Mouse (Mus musculus) left cerebral cortex, adult 9 months (tissue): ENCODE measurements around the gene Mmp14.

ENCODE experiments used
- DNase-seq, 2 experiments: peaks; one replicate each; pipeline ENCODE4 v3.0.0; 2022; ENCODE audit warnings: low spot score in 2 of 2

Mmp14 gene

DNA sequence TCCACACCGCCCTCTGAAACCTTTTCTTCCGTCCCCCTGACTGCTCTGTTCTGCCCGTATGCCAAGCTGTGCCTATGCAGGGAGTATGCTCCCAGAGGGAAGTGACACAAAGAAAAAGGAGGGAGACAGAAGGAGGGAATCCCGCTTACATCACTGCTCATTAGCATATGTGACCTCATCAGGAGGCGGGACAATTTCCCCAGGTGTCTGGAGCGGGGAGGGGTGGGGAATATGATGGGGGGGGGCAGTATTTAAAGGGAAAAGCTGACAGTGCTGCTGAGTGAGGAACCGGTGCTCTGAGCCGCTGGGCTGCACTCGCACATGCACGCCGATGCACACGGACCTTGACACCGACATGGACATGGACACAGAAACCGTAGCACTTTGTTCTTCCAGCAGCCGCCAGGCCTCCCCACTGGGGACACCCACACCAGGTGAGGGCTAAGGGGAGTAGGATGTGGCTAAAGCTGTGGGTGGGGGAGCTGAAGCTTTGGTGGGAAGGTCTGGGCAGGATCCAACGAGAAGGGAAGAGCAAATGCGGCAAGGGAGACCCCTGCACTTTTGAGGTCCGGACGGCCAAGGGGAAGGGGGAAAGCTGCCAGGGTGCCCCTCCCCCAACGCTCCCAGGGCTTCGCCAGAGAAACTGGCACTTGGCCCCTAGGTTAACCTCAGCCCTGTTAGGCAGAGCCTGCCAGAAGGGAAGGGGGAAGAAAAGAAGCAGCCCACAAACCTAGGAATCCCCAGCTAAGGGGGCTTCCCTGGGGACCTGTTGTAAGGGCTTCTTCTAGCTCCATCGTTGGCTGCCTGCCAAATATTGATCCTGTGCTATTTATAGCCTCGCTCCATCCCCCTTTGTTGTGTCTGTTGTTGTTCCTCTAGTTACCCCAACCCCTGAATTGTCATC lies 44.8 kb downstream of the Mmp14 start, which contains the start of gene Rem2:
Gene Rem2 (plus strand): TSS at position 160 of the 904 bp plus-strand sequence.
- DNase-seq: peak; percentile 64 to 69

- DNase-seq: no peak
These were observed 45.9 kb downstream of the Mmp14 start for GRCm38 (mm10) chr14:54477172-54477909.

- no peak for DNase-seq
These were observed 48.1 kb downstream of the Mmp14 start for GRCm38 (mm10) chr14:54479451-54479920.

- DNase-seq: peak in 1 of 2 experiments; percentile 38
These were observed 49.3 kb downstream of the Mmp14 start for GRCm38 (mm10) chr14:54480673-54481072.

- DNase-seq: no peak
These were observed 50.0 kb downstream of the Mmp14 start for GRCm38 (mm10) chr14:54481402-54481801.

- no peak for DNase-seq
These were observed 51.1 kb downstream of the Mmp14 start for GRCm38 (mm10) chr14:54482498-54482897.

DNA sequence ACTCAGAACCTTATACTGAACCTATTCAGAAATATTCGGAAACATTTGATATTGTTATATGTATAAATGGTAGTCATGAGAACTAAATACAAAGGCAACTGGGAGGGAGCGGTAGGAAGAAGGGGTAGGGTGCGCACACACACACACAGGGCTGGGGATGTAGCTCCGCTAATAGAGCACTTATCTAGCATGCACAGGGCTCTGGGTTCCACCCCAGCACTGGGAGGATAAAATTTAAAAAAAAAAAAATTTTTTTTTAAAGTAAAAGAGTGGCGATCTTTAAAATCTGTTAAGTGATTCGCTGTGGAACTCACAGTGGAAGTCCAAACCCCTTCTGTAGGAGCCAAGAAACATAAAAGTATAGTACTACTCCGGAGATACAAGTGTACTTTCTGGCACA lies 54.5 kb downstream of the Mmp14 start:
- DNase-seq: no peak

GRCm38 (mm10) chr14:54487732-54488131 lies 56.3 kb downstream of the Mmp14 start:
- DNase-seq: no peak

DNA sequence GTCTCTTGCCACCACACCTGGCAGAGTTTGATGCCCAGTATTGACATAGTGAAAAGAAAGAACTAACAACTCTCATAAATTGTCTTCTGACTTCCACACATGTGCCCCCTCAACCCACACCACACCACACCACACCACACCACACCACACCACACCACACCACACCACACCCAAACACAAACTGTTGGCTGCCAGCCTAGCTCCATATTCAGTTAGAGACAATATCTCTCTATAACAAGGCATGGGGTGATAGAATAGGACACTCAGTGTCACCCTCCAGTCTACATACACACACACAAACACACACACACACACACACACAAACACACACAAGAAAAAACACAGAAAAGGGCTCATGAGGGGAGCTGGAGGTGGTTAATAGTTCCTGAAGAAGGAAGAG lies 56.9 kb downstream of the Mmp14 start:
- DNase-seq: no peak

DNA sequence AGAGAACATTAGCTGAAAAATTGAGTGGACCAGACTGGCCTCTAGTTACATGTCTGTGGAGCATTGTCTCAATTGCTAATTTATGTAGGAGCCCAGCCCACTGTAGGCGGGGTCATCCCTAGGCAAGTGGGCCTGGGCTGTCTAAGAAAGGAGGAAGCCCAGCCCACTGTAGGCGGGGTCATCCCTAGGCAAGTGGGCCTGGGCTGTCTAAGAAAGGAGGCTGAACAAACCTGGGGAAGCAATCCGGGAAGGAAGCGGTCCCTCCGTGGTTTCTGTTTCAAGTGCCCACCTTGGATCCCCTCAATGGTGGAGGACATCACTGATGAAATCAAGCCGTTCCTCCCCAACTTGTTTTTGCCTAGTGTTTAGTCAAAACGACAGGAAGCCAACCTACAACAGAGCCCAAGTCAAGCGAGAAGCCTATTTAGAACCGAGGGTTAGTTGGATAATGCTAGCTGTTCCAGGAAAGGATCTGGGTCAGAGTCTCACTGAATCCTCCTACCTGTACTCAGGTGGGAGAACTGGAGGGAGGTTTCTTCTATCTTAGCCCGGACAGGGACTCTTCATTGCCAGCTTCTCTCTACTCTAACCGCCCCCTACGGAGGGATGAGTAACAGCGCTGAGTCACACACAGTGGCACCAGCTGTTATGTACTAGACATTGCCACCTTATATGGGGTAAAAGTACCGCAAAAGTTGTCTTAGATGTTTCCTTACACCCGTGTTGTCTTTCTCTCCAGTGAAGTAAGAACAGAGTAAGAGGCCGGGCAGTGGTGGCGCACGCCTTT lies 61.1 kb downstream of the Mmp14 start:
- DNase-seq: peak; percentile 51 to 67

DNA sequence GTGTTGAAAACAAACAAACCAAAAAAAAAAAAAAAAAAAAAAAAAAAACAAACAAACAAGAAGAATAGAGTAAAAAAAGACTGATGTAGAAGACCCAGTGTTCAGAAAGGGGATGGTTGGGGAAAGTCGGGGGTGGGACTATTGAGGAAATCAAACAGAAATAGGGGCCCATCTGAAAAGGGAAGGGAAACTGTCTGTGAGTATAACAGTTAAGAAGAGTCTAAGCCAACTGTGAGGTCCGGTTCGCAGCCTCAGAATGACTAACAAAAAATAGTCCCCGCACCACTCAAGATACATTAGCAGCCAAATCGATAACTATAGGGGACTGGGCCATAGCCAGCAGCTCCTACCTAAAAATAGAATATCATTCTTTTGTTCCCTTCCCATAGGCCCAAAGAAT lies 61.8 kb downstream of the Mmp14 start:
- no peak for DNase-seq

DNA sequence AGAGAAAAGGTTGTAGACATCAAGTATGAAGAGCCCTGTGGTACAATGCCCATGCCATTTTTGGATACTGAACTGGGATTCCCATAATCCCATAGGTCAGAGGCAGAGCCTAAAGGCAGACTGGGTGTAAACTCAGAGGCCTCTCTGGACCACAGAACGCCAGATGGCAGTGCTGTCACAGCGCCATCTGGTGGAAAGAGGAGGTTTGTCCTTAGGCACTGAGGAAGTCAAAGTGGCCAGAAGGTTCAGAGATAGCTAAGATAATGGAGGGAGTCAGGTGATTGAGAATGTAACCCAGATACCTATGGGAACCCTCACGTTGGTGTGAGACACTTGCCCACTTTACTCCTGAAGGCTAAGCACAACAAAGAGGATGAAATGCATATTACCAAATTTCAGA lies 62.8 kb downstream of the Mmp14 start:
- peak in 1 of 2 experiments; percentile 72 for DNase-seq
